Mouse (Mus musculus): ENCODE data around the gene Slc39a13. TPM values are rescaled to one million over a fixed set of nuclear protein-coding genes. Genes with fewer than 3 reads are reported as not detected.
"Not testable (repeated sequence)": the region's sequence is repeated elsewhere in the genome, so short reads cannot be mapped to it uniquely, and the experiment has no call there.

The Slc39a13 gene
- polyA plus RNA-seq, 1 experiment from 2014 or later, result 15.1 TPM

- no peak for DNase-seq (ENCODE audit: low spot score)
Observed at GRCm38 (mm10) chr2:91027391-91028214, 42.6 kb downstream of the Slc39a13 start.

DNA sequence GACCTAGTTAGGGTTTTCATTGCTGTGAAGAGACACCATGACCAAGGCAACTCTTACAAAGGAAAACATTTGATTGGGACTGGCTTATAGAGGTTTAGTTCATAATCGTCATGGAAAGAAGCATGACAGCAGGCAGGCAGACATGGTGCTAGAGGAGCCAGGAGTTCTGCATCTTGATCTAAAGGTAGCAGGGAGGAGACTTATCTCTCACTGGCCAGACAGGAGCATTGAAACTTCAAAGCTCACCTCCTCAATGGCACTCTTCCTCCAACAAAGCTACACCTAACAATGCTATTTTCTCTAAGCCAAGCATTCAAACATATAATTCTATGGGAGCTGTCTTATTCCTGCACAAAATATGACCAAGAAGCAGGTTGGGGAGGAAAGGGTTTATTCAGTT, 43.7 kb downstream of the Slc39a13 start:
- DNase-seq (ENCODE audit: low spot score), result no peak

GRCm38 (mm10) chr2:91025081-91025516, 45.1 kb downstream of the Slc39a13 start:
- no peak for DNase-seq (ENCODE audit: low spot score)

DNA sequence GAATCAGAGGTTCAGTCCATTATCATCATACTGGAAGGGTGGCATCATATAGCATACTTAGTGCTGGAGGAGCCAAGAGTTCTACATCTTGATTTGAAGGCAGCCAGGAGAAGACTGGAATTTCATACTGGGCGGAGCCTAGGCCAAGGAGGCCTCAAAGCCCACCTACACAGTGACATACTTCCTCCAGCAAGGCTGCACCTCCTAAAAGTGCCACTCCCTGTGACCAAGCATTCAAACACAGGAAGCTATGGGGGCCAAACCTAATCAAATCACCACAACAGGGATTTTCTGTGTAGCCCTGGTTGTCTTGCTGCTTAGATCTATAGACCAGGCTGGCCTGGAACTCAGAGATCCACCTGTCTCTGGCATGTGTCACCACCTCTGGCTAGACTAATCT, 46.3 kb downstream of the Slc39a13 start:
- DNase-seq (ENCODE audit: low spot score), result no peak

GRCm38 (mm10) chr2:91023131-91023530, 47.1 kb downstream of the Slc39a13 start:
- no peak for DNase-seq (ENCODE audit: low spot score)

DNA sequence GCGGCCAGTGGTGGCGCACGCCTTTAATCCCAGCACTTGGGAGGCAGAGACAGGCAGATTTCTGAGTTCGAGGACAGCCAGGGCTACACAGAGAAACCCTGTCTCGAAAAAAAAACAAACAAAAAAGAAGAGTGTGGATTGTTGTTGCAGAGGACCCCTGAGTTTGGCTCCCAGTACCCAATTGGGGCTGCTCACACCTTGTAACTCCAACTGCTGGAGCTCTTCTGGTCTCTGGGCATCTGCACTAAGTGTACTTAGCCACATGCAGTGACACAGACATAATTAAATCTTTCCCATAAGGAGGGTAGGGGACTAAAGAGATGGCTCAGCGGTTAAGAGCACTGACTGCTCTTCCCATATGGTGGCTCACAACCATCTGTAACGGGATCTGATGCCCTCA, 48.0 kb downstream of the Slc39a13 start:
- DNase-seq (ENCODE audit: low spot score), result not testable (repeated sequence)

GRCm38 (mm10) chr2:91019911-91020310, 50.3 kb downstream of the Slc39a13 start:
- DNase-seq (ENCODE audit: low spot score), result no peak

DNA sequence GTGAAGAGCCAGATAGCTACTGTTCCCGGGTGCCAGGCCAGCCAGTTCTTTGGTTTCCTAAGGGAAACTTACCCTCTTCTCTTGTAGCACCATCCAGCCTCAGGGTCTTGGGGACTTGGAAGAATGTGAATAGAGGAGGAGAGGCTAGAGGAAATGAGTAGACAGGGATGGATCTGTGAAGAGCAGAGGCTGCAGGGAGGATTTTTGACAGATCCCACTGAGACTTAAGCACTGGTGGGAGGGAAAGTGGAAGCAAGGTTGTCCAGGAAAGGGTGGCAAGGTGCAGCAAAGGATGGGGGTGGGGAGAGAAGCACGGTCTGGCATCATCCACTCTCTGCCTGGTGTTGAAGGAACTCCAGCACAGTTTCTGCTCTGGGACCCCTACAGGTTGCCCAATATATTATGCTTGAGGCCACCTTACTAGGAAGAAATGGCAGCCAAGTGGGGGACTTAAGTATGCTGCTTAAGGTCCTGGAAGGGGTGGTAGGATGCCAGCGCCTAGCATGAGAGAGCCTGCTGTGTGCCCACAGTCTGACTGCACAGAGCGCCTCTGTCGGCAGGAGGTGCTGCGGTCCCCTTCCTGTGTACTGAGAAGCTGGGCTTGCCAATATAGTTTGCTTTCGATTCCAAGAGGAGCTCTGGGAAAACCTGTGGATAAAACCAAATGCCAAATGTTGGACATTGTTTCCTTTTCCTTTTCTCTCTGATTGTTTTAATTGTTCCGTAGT, 52.0 kb downstream of the Slc39a13 start:
- no peak for DNase-seq (ENCODE audit: low spot score)

DNA sequence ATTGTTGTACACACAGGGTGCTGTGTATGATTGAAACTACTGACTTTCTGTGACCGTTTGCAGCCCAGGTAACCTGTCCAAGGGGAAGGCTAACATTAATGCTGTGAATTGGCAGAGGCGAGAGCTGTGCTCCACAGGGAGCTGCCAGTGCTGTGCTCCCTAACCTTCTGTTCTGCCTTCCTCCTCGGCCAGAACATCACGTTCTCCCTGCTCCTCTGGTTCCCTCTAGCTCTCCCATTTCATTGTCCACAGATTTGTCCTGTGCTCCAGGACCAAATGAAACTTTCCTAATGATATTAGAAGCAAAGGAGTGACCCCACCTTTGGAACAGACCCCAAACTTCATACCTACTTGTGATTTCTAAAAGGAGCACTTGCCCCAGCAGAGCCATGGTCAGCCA, 54.8 kb downstream of the Slc39a13 start:
- DNase-seq (ENCODE audit: low spot score), result no peak

DNA sequence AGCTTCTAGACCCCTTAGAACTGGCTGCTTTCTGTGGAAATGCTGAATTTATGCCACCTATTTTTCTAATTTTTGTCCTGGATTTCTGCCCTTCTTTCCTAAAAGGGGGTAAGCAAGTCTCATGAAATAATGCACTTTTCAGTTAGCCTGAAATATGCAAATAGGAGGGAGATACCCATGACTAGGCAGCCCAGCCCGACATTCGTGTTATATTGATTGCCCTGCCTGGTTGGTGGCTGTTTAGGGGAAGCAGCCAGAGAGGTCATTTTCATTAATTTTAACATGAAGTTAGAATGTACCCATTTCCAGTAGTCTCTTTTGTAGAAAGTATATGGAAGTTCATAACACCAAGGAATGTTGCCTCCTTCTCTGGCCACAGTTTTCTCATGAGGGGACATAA, 56.3 kb downstream of the Slc39a13 start:
- no peak for DNase-seq (ENCODE audit: low spot score)

Other genes with a start within 250 kb of the Slc39a13 start
- 140 and 150 TPM in 2 replicates for gene Mtch2, start 223.3 kb downstream of the Slc39a13 start, polyA plus RNA-seq (2015; fragmentation: Nextera tagmentation; extraction: Ambion mirVana)
- gene C1qtnf4, start 184.6 kb downstream of the Slc39a13 start, polyA plus RNA-seq (2015; fragmentation: Nextera tagmentation; extraction: Ambion mirVana), result 4.4 and 4.5 TPM in 2 replicates
- 30.8 and 31.8 TPM in 2 replicates for gene Kbtbd4, start 165.7 kb downstream of the Slc39a13 start, polyA plus RNA-seq (2015; fragmentation: Nextera tagmentation; extraction: Ambion mirVana)
- gene Ndufs3, start 165.6 kb downstream of the Slc39a13 start, polyA plus RNA-seq (2015; fragmentation: Nextera tagmentation; extraction: Ambion mirVana), result 224 and 230 TPM in 2 replicates
- gene Celf1, start 130.0 kb downstream of the Slc39a13 start, polyA plus RNA-seq (2015; fragmentation: Nextera tagmentation; extraction: Ambion mirVana), result 54.9 and 65.4 TPM in 2 replicates
- gene Rapsn, start 34.8 kb downstream of the Slc39a13 start, polyA plus RNA-seq (2015; fragmentation: Nextera tagmentation; extraction: Ambion mirVana), result 8.3 TPM in 2 replicates
- 302 and 307 TPM in 2 replicates for gene Psmc3, start 16.4 kb downstream of the Slc39a13 start, polyA plus RNA-seq (2015; fragmentation: Nextera tagmentation; extraction: Ambion mirVana)
- gene Spi1, start 12.0 kb upstream of the Slc39a13 start, polyA plus RNA-seq (2015; fragmentation: Nextera tagmentation; extraction: Ambion mirVana), result 13.8 and 14.0 TPM in 2 replicates
- 0.18 and 0.36 TPM in 2 replicates for gene Mybpc3, start 47.7 kb upstream of the Slc39a13 start, polyA plus RNA-seq (2015; fragmentation: Nextera tagmentation; extraction: Ambion mirVana)
- gene Madd, start 113.4 kb upstream of the Slc39a13 start, polyA plus RNA-seq (2015; fragmentation: Nextera tagmentation; extraction: Ambion mirVana), result 15.9 and 27.0 TPM in 2 replicates
- gene Nr1h3, start 132.4 kb upstream of the Slc39a13 start, polyA plus RNA-seq (2015; fragmentation: Nextera tagmentation; extraction: Ambion mirVana), result 7.2 and 9.6 TPM in 2 replicates
- gene Acp2, start 132.5 kb upstream of the Slc39a13 start, polyA plus RNA-seq (2015; fragmentation: Nextera tagmentation; extraction: Ambion mirVana), result 15.5 and 15.6 TPM in 2 replicates
- 33.7 and 35.8 TPM in 2 replicates for gene Ddb2, start 166.6 kb upstream of the Slc39a13 start, polyA plus RNA-seq (2015; fragmentation: Nextera tagmentation; extraction: Ambion mirVana)
- 4.3 and 5.9 TPM in 2 replicates for gene Pacsin3, start 185.5 kb upstream of the Slc39a13 start, polyA plus RNA-seq (2015; fragmentation: Nextera tagmentation; extraction: Ambion mirVana)
- gene Arfgap2, start 194.6 kb upstream of the Slc39a13 start, polyA plus RNA-seq (2015; fragmentation: Nextera tagmentation; extraction: Ambion mirVana), result 95.7 and 99.8 TPM in 2 replicates